Mouse (Mus musculus) neutrophil, adult 65 days (primary cell): ENCODE results near the gene Ticrr. TPM values are rescaled to one million over a fixed set of nuclear protein-coding genes. Genes with fewer than 3 reads are reported as not detected.

Source experiments
- total RNA-seq: library from RNA; stranded (reverse); gene quantifications from 2 replicates; pipeline ENCODE4 v1.2.4, GENCODE M21; 2023

The Ticrr gene
- 21.8 and 30.1 TPM in 2 replicates for total RNA-seq

GRCm38 (mm10) chr7:79659578-79660290, at the start of gene Ticrr:
Gene Ticrr, plus strand, starts transcription at chr7:79660196.

GRCm38 (mm10) chr7:79617418-79617817, 42.6 kb upstream of the Ticrr start, which contains the start of gene Rhcg:
Gene Rhcg, minus strand, starts transcription at chr7:79617657.

GRCm38 (mm10) chr7:79715187-79715981, 55.4 kb downstream of the Ticrr start, which contains the start of gene Kif7:
Gene Kif7, minus strand, starts transcription at chr7:79715720.

GRCm38 (mm10) chr7:79732622-79733021, 72.6 kb downstream of the Ticrr start, which contains the start of gene Plin1:
Gene Plin1, minus strand, starts transcription at chr7:79732903.

GRCm38 (mm10) chr7:79742659-79743536, 82.9 kb downstream of the Ticrr start, which contains the start of the genes Pex11a and Wdr93:
Gene Pex11a, minus strand, starts transcription at chr7:79743131.
Gene Wdr93, plus strand, starts transcription at chr7:79743163.

Other genes with a start within 250 kb of the Ticrr start
- gene Polg, start 193.8 kb upstream of the Ticrr start, total RNA-seq = 82.9 and 138 TPM in 2 replicates
- gene Rhcg, start 42.5 kb upstream of the Ticrr start, total RNA-seq = 0.70 and 1.4 TPM in 2 replicates
- 0.14 and 0.54 TPM in 2 replicates for gene Kif7, start 55.5 kb downstream of the Ticrr start, total RNA-seq
- gene Plin1, start 72.7 kb downstream of the Ticrr start, total RNA-seq = 0.54 TPM in 1 of 2 replicates, not detected in the other
- 1.6 and 3.1 TPM in 2 replicates for gene Pex11a, start 82.9 kb downstream of the Ticrr start, total RNA-seq
- not detected in 2 replicates for gene Wdr93, start 83.0 kb downstream of the Ticrr start, total RNA-seq
- not detected in 2 replicates for gene Mesp1, start 133.6 kb downstream of the Ticrr start, total RNA-seq
- gene Mesp2, start 150.5 kb downstream of the Ticrr start, total RNA-seq = not detected in 2 replicates
- 0.16 and 0.25 TPM in 2 replicates for gene Anpep, start 200.9 kb downstream of the Ticrr start, total RNA-seq